Mouse (Mus musculus) left cerebral cortex, adult 18-20 months (tissue): ENCODE measurements around the gene Fads2. TPM values are rescaled to one million over a fixed set of nuclear protein-coding genes. Genes with fewer than 3 reads are reported as not detected.
"Not testable (repeated sequence)": the region's sequence is repeated elsewhere in the genome, so short reads cannot be mapped to it uniquely, and the experiment has no call there.

Experiments used
- DNase-seq, 2 experiments: peaks; one replicate each; pipeline ENCODE4 v3.0.0; 2021 to 2022; ENCODE audit warnings: low spot score in 2 of 2, mixed read lengths in 1 of 2
- long read RNA-seq, 2 experiments: library from polyadenylated mRNA; stranded (forward); transcript quantifications; one replicate each; pipeline ENCODE4 v2.0.0; 2021
- total RNA-seq, 2 experiments: library from RNA; stranded (reverse); gene quantifications; 2 replicates each; pipeline ENCODE4 v1.2.3; 2021

The Fads2 gene
- total RNA-seq = 100 to 1,000 TPM; 112 to 119 TPM
- long read RNA-seq, experiment 1, transcript Fads2-201 (12 exons, 3,150 nt) = major isoform, 225 of 258 reads
- long read RNA-seq, experiment 1, partial matches to known transcripts = 13 of 258 reads
- long read RNA-seq, experiment 1, other reads (novel, unspliced or antisense) = 20 of 258 reads
- long read RNA-seq, experiment 2, transcript Fads2-201 (12 exons, 3,150 nt) = major isoform, 137 of 162 reads
- long read RNA-seq, experiment 2, partial matches to known transcripts = 7 of 162 reads
- long read RNA-seq, experiment 2, other reads (novel, unspliced or antisense) = 16 of 162 reads

DNA sequence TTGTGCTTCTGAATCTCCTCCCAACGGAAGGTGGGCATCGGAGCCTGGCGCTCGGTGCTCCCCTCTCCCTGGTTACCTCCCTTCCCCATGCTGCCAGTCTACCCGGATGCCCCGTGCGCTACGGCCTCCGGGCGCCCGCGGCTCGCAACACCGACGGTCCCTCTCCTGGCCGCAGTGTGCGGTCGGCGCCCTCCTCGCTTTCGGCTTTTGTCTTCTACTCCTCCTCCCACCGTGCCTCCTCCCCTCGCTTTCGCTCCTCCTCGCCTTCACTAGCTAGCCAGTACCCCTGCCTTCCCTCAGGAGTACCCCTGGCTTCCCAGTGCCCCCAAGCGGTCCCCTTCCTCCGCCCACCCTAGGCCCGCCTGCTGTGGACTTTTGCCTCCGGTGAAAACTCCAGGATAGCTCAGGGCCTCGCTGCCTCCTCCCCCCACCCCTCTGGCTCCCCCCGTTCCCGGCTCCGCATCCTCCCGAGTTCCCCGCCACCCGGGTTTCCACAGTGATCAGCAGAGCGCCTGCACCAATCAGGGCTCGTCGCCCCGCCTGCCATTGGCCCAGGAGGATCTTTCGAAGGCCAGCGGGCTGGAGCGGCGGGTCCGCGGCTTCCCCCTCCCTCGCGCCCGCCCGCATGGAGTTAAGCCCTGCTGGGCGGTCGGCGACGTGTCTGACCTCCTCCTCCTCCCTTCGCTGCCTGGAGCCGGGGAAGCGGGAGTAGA is at the start of gene Fads2:
Gene Fads2, minus strand, starts transcription at position 406 of the 713 bp plus-strand sequence.
- DNase-seq = peak; percentile 74 to 91

DNA sequence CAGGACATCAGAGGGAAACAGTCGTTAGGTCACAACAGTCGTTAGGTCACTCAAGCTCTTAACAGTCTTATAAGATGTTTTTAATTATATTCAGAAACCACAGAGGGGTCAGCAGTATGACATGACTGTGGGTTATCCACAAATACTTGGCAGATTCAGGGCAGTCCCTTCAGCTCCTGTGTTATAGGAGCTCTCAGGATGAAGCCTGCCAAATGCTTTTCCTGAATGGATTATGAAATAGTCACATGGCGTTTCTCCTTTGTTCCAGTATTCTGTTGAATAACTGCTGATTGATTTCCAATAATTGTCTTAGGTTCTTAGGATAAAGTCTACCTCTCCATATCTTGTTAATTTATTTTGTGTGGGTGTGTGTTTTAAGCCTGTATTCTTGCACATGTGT is 47.6 kb upstream of the Fads2 start:
- no peak for DNase-seq

DNA sequence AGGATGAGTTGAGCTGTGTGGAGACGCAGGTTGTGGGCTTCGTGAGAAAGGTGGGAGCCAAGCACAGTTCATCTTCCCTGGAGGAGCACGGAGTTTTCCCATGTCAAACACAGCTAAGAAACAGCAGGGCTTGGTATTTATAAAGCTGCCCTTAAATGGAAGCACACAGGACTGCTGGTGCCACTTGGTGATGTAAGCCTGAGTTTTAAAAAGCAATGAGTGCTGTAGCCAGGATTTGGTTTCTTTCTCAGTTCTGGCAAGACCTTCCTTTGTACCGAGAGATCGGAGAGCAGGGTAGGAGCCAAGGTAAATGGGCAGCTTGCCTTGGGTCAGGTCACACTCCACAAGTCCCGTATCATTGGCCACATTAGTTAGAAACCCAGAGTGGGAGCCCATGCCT is 47.0 kb upstream of the Fads2 start:
- no peak for DNase-seq

DNA sequence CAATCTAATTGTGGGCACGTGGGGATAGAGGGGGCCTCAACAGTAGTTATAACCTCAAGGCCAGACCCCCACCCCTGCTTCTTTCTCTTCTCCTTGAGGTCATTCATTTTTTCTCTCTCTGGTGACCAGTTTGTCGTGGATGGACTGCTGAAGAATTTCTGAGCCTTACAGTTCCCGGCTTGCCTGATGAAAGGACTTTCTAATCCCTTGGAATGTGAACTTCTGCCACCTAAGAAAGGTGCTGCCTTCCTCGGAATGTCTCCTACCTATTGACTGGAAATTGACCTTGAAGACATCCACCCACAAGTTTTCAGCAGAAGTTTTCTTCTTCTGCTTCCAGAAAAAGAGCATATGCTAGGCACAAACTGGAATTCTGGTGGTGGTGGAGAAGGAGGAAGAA is 42.9 kb upstream of the Fads2 start:
- no peak for DNase-seq

DNA sequence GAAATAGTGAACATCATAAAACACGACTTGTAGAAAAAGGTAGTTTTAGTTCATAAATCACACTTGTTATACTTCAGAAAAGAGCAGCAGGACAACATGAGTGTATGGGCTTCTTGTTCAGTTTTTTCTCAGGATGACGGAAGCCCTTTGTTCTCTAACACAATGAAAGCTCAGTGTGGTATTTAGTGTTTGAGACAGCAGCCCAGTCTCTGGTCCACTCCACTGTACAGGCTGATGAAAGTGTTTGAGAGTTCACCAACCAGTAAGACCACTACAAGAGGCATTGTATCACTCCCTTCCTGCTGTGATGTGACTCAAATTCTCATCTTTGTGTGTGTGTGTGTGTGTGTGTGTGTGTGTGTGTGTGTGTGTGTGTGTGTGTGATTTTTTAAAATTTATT is 42.1 kb upstream of the Fads2 start:
- DNase-seq = no peak

DNA sequence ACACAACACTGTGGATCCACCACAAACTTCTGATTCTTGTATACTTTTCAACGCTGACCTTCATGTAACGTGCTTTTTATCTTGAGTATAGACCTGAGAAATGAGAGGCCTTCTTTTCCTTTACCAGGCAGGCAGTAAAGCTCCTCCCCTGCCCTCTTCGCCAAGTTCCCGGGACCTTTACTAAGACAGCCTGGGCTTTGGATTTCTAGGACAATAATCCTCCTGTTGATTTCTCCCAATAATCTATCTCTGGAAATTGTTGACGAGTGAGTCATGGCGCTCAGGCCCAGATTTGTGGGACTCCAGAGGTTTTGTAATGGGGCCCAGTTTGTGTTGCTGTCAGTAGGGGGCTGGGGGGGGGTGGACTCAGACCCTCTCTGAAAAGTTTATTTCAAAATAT is 38.2 kb upstream of the Fads2 start:
- DNase-seq = no peak

DNA sequence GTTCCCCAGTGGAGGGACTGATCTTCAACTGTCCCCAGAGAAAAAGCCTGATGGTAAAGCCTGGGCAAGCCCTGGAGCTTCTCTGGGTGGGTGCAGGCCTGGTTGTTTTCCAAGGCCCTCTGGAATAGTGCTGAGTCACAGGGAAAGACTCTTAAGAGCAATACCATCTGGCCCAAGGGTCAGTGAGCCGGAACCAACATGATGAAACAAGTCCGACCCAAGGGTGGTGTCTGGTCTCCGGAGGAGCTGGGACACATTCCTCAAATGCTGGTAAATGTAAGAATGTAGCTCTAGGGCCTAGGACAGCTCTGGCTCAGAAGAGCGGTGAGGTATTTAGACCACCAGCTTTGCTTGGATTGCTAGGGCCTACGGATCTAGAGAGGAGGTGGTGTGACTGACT is 35.9 kb upstream of the Fads2 start:
- DNase-seq = no peak

DNA sequence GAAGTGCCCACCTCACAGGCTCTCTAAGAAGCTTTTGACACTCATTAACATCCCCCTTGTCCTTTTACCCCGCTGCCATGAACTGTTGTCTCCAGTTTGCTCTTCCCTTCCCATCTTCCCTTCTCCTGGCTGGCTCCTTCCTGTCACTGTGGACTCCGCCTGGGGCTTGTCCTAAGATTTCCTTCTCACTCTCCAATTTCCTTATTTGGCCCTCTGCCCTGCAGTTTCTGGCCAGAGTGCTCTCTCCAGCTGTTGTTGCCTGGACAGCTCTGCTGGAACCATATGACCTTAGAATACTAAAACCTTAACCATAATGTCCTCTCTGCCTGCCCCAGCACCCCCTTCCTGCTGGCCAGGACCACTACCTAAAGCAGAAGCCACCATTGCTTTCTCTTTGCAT is 33.1 kb upstream of the Fads2 start:
- no peak for DNase-seq

DNA sequence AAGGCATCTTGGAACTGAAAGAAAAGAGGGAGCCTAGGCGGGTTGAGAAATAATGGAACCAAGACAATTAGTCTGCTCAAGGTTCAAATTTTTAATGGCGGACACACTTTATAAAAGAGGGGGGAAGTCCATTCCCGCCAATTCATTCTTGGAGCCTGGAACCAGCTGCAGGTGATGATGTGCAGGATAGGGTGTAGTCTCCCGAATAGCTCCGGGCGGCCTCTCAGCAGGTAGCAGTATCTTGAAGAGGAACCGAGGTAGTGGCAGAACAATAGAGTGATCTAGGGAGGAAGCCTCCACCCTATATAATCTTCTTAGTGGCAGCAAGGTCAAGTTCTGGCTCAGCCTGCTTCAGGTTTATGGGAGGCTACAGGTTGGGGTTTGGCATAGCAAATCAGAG is 28.0 kb upstream of the Fads2 start:
- DNase-seq = not testable (repeated sequence)

DNA sequence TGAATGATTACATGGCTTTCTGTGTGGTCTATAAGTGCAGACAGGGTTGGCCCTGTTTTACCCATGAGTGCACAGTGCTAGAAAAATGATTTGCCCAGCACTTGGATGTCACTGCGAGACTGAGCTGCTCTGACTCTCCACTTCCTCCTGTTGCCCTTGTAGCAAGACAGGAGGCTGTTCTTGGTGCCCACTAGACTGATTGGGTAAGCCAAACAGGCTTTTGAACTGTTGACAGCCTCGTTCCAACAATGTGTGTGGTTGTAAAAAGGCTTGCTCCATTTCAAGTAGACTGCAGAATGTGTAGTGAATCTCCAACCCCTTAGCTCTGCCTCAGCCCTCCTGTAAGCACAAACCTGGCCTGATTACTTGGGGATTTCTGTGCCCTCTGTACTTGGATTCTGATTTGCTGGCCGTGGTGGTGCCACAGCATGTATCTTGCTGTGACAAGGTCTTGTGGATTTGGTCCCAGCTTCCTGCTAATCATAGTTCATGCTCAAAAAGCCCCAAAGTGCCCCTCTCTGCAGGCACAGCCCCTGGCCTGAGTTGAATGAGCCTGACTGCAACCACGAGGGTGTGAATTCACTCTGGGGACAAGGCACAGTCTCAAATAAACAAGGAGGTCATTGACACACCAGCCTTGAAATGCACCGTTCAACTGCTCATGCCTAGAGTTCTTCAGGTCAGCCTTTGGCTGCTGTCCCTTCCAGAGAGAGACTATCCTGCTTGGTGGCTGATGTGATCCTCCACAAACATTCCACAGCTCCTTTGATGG is 25.1 kb upstream of the Fads2 start:
- DNase-seq = no peak

DNA sequence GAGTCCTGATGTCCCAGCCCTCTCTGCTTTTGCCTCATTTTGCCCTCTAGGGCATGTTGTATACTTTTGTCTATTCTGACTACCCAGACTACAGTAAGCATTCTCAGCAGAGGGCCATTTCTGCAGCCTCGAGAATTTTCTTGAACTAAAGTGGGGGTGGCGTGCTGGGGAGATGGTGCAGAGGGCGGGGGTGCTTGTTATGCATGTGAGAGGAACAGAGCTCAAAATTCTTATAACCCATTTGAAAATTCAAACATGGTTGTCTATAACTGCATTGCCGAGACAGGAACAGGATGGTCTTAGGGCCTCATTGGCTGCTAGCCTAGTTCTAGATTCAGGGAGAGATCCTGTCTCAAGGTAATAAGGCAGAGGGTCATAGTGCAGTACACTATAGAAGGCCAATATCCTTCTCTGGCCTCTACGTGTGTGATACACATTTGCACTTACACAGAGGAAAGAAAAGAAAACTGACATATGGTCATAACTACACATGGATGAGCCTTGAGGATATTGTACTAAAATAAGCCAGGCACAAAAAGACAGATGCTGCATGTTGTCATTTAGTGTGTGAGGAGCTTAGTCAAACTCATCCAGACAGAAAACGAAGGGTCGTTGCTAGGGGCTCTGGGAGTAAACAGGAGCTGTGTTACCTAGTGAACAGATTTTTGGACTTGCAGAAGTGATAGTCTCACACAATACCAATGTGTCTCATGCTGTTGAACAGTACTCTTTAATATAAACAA is 22.5 kb upstream of the Fads2 start:
- peak in 1 of 2 experiments; percentile 33 for DNase-seq

DNA sequence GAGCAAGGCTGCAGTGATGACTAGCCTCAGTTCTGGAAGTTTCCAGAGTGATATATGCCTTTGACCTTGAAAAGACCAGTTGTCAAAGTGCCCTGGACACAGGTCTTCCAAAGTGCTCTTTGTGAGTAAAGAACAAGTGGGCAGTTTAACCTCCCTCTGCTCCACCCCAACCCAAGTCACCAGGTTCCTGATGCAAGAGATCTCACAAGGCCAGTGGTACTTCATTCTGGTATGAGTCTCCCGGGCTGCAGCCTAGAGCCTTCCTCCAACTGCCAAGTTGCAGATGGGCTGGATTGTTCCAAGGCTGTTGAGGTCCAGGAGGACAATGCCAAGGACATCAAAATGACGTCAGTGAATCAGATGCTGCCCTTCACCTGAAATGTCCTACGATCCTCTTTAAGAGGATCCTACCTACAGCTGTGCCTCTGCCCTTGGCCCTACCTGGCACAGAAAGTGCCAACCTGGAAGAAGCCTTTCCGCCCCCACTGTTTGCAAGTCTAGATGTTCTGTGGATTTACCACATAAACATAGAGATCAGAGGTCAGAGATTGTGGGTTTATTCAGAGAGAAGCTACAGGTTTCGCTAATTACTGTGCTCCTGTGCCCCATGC is 20.6 kb upstream of the Fads2 start:
- no peak for DNase-seq

DNA sequence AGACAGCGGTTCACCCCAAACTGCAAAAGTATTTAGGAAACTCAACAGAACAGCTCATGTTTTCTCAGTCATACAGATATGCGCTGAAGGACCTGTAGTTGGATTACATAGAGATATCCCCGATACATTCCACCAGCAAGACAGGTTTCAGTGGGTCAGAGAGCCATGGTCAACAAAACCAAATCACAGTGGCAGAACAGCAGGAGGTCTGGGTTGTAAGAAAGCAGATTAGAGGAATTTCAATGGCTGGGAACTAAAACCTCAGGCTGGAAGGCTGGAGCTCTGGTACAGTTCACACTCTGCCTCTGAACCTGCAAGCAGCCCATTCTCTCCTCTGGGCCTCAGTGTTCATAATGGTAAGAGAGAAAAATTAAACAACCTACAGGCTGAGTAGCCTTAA is 15.1 kb upstream of the Fads2 start:
- DNase-seq = no peak

DNA sequence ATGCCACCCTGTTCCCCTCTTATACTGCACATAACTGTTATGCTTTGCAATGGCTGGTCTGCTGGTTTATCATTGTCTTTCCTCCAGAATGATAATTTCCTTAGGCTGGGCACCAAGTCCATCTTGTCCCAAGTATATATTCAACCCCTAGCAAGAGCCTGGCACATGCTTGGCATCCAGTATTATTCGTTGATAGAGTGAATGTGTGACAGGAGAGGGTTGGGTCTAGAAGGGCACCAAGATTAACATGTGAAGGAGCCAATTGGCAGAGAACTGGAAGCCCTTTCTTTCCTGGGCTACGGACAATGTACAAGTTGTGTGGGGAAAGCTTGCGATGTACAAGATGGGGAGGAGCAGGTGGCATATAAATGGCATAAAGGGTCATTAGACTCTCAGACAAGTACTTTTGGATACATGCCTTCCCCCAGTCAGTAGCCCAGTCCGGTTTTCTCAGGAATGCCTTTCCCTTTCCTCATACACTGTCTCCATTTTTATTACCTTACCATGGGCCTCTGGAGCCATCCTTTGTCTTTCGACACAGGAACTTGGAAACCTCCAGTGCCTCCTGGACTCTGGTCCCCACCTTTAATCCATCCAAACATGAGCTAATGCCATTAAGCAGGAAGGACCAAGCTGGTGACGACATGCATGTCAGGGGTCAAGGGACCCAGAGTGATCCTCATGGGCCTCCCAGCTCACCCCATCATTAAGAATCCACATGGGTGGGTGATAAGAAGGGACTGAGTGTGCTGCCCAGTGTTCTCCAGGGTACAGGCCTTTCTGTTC is 14.0 kb upstream of the Fads2 start:
- DNase-seq = no peak

DNA sequence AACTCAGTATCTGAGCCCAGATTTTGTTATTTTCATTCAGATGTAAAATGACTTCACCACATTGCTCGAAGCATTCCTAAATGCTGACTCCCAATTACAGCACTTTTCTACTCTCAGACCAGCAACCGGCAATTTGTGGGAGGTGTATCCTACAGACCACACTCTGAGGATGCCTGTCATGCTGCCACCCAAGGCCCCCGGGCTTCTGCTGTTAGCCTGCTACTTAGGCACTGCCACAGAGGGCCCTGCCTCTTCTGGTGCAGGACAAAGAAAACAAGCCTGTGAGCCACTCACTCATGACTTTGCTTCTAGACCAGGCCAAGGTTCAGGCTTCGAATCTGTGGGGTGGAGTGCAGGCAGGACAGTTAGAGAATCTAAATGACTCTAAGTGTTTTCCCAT is 11.4 kb upstream of the Fads2 start:
- no peak for DNase-seq

DNA sequence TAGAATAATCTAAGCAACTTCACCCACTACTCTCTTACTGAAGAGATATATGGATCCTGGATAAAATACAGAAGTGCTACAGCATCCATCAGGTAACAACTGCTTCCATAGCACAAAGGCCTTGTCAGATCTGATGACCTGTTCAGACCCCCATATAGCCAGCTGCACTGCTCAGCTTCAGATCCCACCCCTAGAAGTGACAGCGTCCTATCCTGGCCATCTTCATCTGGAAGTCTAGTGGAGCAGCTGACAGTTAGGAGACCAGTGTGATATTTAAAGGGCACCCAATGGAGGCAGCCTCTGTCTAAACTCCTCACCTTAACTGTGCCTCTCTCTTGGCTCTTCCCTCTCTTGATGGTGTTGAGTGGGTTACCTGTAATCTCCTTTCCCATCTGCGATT is 7.1 kb upstream of the Fads2 start:
- DNase-seq = no peak

DNA sequence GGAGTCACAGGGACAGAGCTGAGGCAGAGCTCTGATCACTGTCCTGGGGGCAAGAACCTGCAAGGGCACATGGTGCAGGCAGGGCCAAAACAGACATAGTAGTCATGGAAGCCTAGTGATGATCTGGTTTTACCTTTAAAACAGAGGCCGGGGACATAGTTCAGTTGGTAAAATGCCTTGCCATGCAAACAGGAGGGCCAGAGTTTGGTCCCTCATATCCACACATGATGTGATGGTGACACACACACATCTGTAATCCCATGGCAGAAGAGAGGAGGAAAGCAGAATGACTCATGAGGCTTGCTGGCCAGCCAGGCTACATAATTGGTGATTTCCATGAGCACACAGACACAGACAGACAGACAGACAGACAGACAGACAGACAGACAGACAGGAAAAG is 6.6 kb upstream of the Fads2 start:
- no peak for DNase-seq

DNA sequence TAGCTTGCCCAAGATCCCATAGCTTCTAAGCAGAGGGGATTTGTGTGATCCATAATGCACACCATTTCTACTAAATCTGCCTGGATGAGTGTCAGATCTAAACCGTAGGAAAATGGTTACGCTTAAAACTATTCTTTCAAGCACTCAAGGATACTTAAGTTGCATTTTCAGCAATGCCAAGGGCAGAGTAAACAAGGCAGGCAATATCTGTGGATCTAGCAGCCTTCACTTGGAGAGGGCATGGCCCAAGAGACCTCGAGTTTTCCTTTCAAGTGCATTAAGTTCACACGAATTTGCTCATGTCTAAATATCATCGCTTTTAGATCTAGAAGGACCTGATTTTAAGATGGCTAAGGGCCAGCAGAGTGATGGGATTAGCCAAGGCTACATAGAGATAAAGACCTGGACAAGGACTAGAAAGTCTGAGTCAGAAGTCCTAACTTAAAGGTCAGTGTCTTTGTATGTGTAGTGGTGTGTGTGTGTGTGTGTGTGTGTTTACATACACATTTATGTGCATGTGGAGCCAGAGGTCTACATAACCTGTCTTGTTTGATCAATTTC is 5.6 kb upstream of the Fads2 start:
- DNase-seq = no peak

DNA sequence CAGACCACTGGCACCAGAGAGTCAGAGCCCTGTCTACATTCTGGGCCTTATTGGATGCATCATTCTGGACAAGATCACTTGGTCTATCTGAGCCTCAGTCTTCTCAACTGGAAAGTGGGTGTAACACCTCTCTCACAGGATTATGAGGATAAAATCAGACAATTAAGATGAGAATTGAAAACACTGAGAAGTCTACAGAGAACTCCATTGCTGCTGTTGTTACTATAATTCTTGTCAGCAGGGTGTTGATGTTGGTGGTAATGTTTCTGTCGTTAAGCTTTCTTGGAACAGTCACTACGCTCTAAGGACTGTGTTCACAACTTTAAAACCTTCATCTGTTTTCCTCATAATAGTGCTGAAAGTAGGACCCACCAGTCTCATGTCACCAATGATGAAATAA is 5.1 kb upstream of the Fads2 start:
- no peak for DNase-seq

DNA sequence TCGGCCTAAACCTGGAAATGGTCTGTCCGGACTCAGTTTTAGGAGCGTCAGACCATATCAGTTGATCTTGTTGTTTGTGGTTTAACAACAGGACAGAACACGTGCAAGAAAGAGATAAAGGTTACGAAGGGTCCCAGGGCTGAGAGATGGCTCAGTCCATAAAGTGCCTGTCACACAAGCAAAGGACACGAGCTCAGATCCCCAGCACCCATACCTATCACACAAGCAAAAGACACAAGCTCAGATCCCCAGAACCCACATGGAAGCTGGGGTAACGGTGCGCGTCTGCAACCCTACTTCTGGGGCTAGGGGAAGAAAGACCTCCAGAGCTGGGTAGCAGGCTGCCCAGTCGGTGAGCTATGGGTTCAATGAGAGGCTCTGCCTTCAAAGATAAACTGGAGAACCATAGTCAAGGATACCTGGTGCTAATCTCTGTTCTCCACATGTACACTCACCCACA is 3.5 kb upstream of the Fads2 start:
- DNase-seq = no peak
